Comparison of ENCODE assay signal across 8 mouse cellular contexts in genomic region chr10:84441434-84441785, GRCm38 (mm10). TPM values are rescaled to one million over a fixed set of nuclear protein-coding genes. Genes with fewer than 3 reads are reported as not detected.
A peak's percentile ranks its signal among the peaks of the same experiment; 100 is the strongest.
DNase-seq lines count a peak whose midpoint lies in the region; ATAC-seq lines count a peak whose summit lies in the region.

No protein-coding gene starts in this region.

- peak overlapping the region; percentile 79 to 83 for H3K4me3 ChIP-seq in heart, embryonic 14.5 days (ENCODE audit: control insufficient read depth in 1 of 2, insufficient read depth in 1 of 2, low read depth in 1 of 2, low read length in 2 of 2)
- H3K4me3 ChIP-seq in hindbrain, embryonic 14.5 days (replicated peaks; ENCODE audit: low read length): peak overlapping the region; percentile 83
- H3K4me3 ChIP-seq in midbrain, embryonic 12.5 days: peak overlapping the region; percentile 82

- peak overlapping the region; percentile 82 for H3K4me2 ChIP-seq in heart, embryonic 14.5 days (ENCODE audit: low read length)
- H3K4me2 ChIP-seq in hindbrain, embryonic 14.5 days (replicated peaks): peak overlapping the region; percentile 91
- peak overlapping the region; percentile 86 for H3K4me2 ChIP-seq in midbrain, embryonic 12.5 days (replicated peaks)

- H3K36me3 ChIP-seq in heart, embryonic 14.5 days (ENCODE audit: control insufficient read depth, insufficient read depth, low read length): 0 out of 2 replicates have a peak, but pooled peaks cover 5% of the 10 kb centered on the region
- no peaks in the 10 kb centered on the region for H3K36me3 ChIP-seq in hindbrain, embryonic 14.5 days (replicated peaks; ENCODE audit: control insufficient read depth, insufficient read depth)
- H3K36me3 ChIP-seq in midbrain, embryonic 12.5 days: no peaks in the 10 kb centered on the region

- peak overlapping the region; percentile 94 to 95 for H3K27ac ChIP-seq in heart, embryonic 14.5 days (replicated peaks in 1 of 2; ENCODE audit: control insufficient read depth in 1 of 2, insufficient read depth in 1 of 2, low read depth in 2 of 2, low read length in 2 of 2)
- peak overlapping the region; percentile 98 for H3K27ac ChIP-seq in hindbrain, embryonic 14.5 days
- H3K27ac ChIP-seq in midbrain, embryonic 12.5 days (replicated peaks): peak overlapping the region; percentile 98

- intact Hi-C loops in heart, postnatal 10 days (cut with DNase I): no loop called here

- no peaks in the 10 kb centered on the region for H3K9me3 ChIP-seq in heart, embryonic 14.5 days (ENCODE audit: control insufficient read depth, low read length)
- H3K9me3 ChIP-seq in hindbrain, embryonic 14.5 days (ENCODE audit: control insufficient read depth, low read length): no peaks in the 10 kb centered on the region
- no peaks in the 10 kb centered on the region for H3K9me3 ChIP-seq in midbrain, embryonic 12.5 days

- H3K4me1 ChIP-seq in heart, embryonic 14.5 days (ENCODE audit: control insufficient read depth in 2 of 2, insufficient read depth in 2 of 2, low read length in 2 of 2): peaks cover 22 to 38% of the 10 kb centered on the region in 2 experiments
- peaks cover 41% of the 10 kb centered on the region for H3K4me1 ChIP-seq in hindbrain, embryonic 14.5 days (replicated peaks; ENCODE audit: control insufficient read depth, insufficient read depth, low read length)
- peaks cover 49% of the 10 kb centered on the region for H3K4me1 ChIP-seq in midbrain, embryonic 12.5 days

- DNase-seq in heart, postnatal 10 days: no peak
- DNase-seq in brain, adult 2 months (ENCODE audit: low read depth, low spot score): peak; percentile 62
- peak; percentile 29 for DNase-seq in hindbrain, embryonic 14.5 days (ENCODE audit: low spot score)
- no peak for DNase-seq in right cerebral cortex, postnatal 25 days
- DNase-seq in layer of hippocampus, adult 11-12 months (ENCODE audit: low spot score): no peak

- 4% methylated on average over 7 of the region's 7 CpGs for WGBS in heart, embryonic 14.5 days
- 2% methylated on average over 7 of the region's 7 CpGs for WGBS in hindbrain, embryonic 14.5 days
- under 1% methylated on average over 7 of the region's 7 CpGs for WGBS in midbrain, embryonic 12.5 days

- no peaks in the 10 kb centered on the region for H3K27me3 ChIP-seq in heart, embryonic 14.5 days (ENCODE audit: control insufficient read depth, insufficient read depth, low read length)
- no peaks in the 10 kb centered on the region for H3K27me3 ChIP-seq in hindbrain, embryonic 14.5 days (ENCODE audit: control insufficient read depth, insufficient read depth, low read length)
- no peaks in the 10 kb centered on the region for H3K27me3 ChIP-seq in midbrain, embryonic 12.5 days

- H3K9ac ChIP-seq in heart, embryonic 14.5 days (ENCODE audit: low read length): peak overlapping the region; percentile 94
- H3K9ac ChIP-seq in hindbrain, embryonic 14.5 days: peak overlapping the region; percentile 99
- H3K9ac ChIP-seq in midbrain, embryonic 12.5 days (replicated peaks): peak overlapping the region; percentile 98

- no peak for ATAC-seq in heart, embryonic 14.5 days (ENCODE audit: insufficient number of reproducible peaks, insufficient read depth, low FRiP score, low read depth)
- no peak for ATAC-seq in hindbrain, embryonic 14.5 days (ENCODE audit: low FRiP score)
- ATAC-seq in midbrain, embryonic 12.5 days (ENCODE audit: low FRiP score, low read depth): no peak
- ATAC-seq in CD4-positive, CD25-positive, alpha-beta regulatory T cell, adult 4 months: no peak

RNA-seq across cellular contexts. Expression of gene Nuak1, which starts 1.0 kb away (rescaled TPM):
- polyA plus RNA-seq in heart, embryonic 14.5 days (2014; fragmentation: Nextera tagmentation; extraction: Ambion mirVana): 2.6 and 3.4 TPM in 2 replicates
- 10 to 100 TPM; 25.3 to 33.0 TPM for total RNA-seq in heart, postnatal 10 days (2021)
- 4.9 TPM in 2 replicates for polyA plus RNA-seq in hindbrain, embryonic 14.5 days (2014; fragmentation: Nextera tagmentation; extraction: Ambion mirVana)
- 3.7 and 4.5 TPM in 2 replicates for polyA plus RNA-seq in midbrain, embryonic 12.5 days (2016; fragmentation: Nextera tagmentation; extraction: Ambion mirVana)
- polyA plus RNA-seq in CD4-positive, CD25-positive, alpha-beta regulatory T cell, adult 4 months (2017; shearing (Covaris generic)): not detected

Comparison
In these comparisons a context has a peak if more than half of its experiments do, and no peak if none do; other contexts are left out.
1. DNase-seq: peak in brain, adult 2 months (single experiment) and hindbrain, embryonic 14.5 days (single experiment); none in heart, postnatal 10 days (0 of 2), right cerebral cortex, postnatal 25 days (single experiment) and layer of hippocampus, adult 11-12 months (single experiment).
2. Peak in every context shown above with its lines, with median percentiles within 50 percentile points of each other: H3K27ac ChIP-seq, H3K4me2 ChIP-seq, H3K4me3 ChIP-seq and H3K9ac ChIP-seq.